Mouse (Mus musculus): ENCODE results near the gene Krt26.

The Krt26 gene

DNA sequence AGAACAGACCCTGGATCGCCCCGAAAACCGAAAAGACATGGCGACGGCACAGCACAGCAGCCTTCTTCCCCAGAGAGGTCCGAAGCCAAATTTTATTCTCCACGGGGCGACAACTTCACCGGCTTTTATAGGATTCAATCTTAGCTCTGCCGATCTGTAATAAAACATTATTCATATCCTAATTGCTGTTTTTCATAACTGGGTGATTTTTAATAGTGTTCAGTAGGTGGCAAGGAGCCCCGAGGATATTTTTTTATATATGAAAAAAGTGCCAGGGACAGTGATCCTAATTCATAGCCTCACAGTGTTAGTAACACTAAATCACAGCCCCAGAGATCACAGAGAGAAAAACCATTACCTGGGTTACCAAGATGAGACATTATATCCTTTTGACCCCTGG is at the start of gene Krt26:
TSS of gene Krt26 (minus strand) at position 101 of the 400 bp plus-strand sequence.
- no peak for DNase-seq (ENCODE audit: low spot score)

- DNase-seq (ENCODE audit: low spot score), result peak; percentile 50
Observed at GRCm38 (mm10) chr11:99385813-99386721, 48.3 kb upstream of the Krt26 start.

GRCm38 (mm10) chr11:99379568-99379967 is 41.8 kb upstream of the Krt26 start:
- DNase-seq (ENCODE audit: low spot score), result peak; percentile 52

DNA sequence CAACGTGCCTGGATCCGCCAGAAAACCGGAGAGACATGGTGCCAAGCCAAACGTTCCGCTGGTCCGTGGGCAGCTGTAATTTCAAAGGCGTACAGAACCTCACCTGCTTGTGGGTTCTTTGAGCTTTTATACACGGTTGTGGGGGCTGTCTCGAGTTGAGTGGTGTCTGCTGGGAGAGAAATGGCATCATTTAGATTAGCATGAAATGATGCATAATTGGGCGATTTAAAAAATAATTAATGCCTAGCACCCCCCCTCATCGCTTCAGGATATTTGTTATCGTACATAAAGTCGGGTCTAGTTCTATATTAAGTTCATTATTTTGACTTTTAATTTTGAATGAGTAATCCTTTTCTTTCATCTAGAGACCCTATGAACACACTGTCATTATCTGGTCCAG is 37.0 kb upstream of the Krt26 start, which contains the start of gene Krt28:
TSS of gene Krt28 (minus strand) at position 101 of the 400 bp plus-strand sequence.
- no peak for DNase-seq (ENCODE audit: low spot score)

- no peak for DNase-seq (ENCODE audit: low spot score)
Observed at GRCm38 (mm10) chr11:99369853-99370451, 32.2 kb upstream of the Krt26 start.

DNA sequence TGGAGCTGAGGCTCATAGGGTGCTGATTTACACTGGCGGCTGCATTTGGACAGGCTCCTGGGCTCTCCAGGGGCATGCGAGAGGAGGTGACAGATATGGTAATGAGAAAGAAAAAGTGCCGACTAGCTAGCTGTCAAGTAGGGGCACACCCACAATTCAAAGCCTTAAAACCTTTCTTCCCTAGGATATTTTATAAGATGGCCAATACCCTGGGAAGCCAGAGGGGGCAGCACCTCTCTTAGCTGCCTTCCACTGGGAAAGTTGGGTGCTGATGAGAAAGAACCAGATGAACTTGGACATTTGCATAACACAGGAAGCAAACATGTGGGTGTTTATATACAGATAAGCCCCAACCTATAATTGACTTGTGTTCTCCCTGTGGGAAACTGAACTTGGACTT is 31.5 kb upstream of the Krt26 start:
- no peak for DNase-seq (ENCODE audit: low spot score)

DNA sequence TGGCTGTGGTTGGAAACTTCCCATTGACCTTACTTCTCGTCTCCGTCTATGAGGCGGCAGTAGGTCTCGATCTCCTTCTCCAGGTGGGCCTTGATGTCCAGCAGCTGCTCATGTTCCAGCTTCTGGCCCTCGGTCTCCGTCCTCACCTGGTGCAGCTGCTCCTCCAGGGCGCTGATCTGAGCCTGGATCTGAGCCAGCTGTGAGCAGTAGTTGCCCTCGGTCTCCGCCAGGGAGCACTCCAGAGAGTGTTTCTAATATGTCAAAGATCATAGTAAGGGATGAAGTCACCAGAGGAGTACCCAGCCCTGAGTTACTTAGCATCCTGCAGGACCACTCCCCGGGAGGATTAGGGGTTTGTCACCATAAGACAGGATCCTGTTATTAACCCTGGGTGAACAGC is 29.0 kb upstream of the Krt26 start:
- no peak for DNase-seq (ENCODE audit: low spot score)

GRCm38 (mm10) chr11:99364412-99364811 is 26.6 kb upstream of the Krt26 start:
- peak; percentile 16 for DNase-seq (ENCODE audit: low spot score)

DNA sequence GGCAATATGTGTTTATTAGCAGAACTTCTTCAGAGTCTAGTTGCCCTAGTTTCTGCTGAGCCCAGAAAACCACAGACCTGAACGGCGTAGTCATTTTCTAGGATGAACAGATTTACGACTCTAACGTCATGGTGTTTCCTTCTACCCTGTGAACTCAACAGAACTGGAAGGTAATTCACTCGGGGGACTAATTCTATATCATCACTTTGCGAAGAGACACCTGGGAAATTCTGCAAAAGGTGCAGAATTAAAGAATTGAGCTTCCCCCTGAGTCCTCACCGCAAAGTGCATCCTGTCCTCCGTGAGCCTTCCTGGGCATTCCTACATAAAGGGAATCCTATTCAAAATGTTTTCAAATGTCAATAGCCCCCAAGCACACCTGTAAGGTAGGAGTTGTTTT is 23.7 kb upstream of the Krt26 start:
- DNase-seq (ENCODE audit: low spot score), result no peak

- DNase-seq (ENCODE audit: low spot score), result no peak
Observed at GRCm38 (mm10) chr11:99351004-99351403, 13.2 kb upstream of the Krt26 start, which contains the start of gene Krt27. Gene Krt27 (minus strand): TSS chr11:99351104.

DNA sequence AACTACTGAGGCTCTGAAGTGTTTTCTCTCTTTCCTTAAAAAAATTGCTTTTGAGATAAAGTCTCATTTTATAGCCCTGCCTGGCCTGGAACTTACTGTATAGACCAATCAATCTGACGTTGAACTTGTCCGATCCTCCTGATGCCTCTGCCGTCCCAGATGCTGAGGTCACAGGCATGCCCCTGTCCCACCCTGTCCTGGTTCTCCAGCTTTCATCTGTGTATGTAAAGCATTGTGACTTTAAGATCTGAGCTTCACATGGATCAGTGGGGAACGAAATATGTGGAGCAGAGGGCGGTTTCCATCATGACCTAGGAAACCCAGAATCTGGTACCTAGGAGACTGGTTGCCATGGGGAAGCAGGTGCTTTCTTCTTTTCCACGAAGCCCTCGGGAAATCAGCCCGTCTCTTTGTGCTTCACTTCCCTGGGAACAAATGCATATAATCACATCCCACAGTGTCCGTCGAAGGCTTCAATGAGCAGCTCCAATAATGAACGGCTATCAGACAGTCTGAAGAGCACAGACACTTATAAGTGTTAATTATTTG is 1.6 kb upstream of the Krt26 start:
- no peak for DNase-seq (ENCODE audit: low spot score)

DNA sequence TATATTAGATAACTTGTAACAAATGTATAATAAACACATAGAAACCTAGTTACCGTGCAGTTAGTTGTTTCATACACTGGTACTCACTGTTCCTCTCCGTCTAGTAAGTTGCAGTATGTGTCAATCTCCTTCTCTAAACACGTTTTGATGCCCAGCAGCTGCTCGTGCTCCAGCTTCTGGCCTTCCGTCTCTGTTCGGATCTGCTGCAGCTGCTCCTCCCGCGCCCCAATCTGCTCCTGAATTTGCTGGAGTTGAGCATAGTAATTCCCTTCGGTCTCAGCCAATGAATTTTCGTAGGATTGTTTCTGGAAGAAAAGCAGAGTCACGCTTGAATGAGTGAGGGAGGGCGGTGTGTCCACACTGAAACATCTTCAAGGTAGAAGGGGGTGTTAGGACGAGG is 4.3 kb downstream of the Krt26 start:
- no peak for DNase-seq (ENCODE audit: low spot score)

DNA sequence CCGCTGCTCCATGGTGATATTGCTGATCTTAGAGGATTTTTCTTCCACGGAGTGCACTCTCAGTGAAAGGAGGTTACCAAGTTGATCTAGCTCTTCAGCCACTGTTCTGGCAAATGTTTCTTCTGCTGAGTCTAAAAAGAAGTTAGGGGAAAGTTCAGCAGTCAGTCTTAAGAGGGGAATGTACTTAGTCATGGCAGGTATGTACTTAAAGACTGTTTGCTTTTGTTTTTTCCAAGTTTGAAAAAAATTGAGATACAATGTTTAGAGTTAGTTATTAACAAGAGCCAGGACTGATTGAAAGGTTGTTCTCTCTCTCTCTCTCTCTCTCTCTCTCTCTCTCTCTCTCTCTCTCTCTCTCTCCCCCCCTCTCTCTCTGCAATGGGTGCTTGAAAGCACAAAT is 8.1 kb downstream of the Krt26 start:
- no peak for DNase-seq (ENCODE audit: low spot score)

DNA sequence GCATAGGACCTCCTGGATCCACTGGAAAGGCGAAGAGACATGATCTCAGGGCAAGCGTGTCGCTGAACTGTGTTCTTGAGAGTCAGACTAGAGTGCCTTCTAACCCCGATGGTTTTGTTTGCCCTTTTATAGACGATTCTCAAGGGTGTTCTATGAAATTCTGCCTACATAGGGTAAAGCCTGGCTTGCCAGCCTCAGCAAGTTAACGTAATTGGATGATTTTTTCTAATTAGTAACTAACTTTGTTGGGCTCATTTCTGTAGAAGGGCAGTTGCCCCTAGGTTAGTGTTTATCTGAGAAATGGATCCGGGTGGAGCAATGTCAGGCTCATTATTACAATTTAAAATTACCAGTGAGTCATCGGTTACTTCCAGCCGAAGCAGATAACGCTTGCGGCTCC is 14.9 kb downstream of the Krt26 start, which contains the start of gene Krt25:
TSS of gene Krt25 (minus strand) at position 101 of the 400 bp plus-strand sequence.
- no peak for DNase-seq (ENCODE audit: low spot score)

- no peak for DNase-seq (ENCODE audit: low spot score)
Observed at GRCm38 (mm10) chr11:99321094-99321493, 16.7 kb downstream of the Krt26 start.

DNA sequence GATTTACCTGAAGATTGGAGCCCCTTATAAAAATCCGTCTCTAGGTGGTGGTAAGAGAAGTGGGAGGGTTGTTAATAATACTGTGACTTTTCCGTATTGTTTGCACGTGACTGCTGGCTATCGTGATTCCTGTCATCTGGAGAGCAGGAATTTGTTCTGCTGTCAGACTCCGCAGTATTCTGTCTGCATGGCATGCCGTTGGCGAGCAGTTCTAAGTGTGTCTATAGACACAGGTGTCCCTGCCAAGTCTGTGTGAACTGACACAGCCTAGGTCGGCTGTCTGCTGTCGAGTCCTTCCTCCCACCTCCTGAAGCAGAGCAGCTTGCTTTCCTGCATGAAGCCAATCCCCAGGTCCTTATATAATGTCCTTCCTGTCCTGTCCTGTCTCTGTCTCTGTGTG is 18.6 kb downstream of the Krt26 start:
- no peak for DNase-seq (ENCODE audit: low spot score)

DNA sequence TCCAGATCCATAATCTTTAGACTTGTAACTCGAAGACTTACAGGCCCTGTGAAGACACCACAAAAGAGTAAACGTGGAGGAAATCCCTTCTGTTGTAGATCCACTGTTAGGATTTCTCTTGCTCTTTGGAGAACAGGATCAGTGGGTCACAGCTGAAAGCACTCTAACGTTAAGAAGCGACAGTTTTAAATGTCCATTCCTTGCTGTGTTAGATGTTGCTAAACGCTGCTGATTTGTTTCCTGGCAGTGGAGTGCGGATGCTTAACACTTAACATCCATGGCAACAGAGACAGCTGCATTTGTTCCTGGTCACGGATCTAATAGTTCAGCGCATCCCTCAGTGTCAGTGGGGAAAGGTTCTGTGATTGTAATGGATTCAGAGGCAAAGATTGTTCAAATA is 21.2 kb downstream of the Krt26 start:
- no peak for DNase-seq (ENCODE audit: low spot score)

DNA sequence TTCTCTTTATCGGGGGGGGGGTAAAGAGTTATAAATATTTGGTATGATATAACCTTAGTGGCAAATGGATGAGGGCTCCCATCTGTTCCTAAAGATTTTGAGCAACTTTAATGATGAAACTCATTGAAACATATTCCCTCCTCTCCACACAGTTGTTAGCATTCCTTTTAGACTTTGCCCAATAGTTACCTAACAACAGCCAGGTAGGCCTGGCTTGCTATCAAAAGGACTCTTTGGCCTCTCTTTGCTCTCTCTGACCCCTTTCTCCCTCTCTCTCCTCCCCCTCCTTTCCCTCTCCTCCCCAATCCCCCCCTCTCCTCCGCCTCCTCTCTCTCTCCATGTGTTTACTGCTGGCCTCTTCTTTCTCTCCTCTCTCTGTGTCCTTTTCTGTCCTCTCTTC is 23.2 kb downstream of the Krt26 start:
- DNase-seq (ENCODE audit: low spot score), result no peak

DNA sequence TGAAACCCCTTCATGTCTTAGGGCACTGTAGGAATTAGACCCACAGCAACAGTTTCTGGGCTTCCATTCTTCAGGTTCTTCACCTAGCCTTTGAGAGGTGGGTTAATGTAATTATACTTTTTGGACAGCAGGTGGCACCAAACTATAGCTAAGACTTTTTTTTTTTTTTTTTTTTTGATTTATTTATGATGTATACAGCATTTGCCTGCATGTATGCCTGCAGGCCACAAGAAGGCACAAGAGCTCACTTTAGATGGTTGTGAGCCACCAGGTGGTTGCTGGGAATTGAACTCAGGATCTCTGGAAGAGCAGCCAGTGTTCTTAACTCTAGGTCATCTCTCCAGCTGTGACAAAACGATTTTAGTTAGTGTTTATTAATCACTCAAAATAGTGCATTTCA is 26.9 kb downstream of the Krt26 start:
- peak; percentile 27 for DNase-seq (ENCODE audit: low spot score)

GRCm38 (mm10) chr11:99307579-99307978 is 30.2 kb downstream of the Krt26 start:
- DNase-seq (ENCODE audit: low spot score), result peak; percentile 34

- DNase-seq (ENCODE audit: low spot score), result no peak
Observed at GRCm38 (mm10) chr11:99295039-99295438, 42.7 kb downstream of the Krt26 start.

- no peak for DNase-seq (ENCODE audit: low spot score)
Observed at GRCm38 (mm10) chr11:99292846-99293245, 44.9 kb downstream of the Krt26 start.

DNA sequence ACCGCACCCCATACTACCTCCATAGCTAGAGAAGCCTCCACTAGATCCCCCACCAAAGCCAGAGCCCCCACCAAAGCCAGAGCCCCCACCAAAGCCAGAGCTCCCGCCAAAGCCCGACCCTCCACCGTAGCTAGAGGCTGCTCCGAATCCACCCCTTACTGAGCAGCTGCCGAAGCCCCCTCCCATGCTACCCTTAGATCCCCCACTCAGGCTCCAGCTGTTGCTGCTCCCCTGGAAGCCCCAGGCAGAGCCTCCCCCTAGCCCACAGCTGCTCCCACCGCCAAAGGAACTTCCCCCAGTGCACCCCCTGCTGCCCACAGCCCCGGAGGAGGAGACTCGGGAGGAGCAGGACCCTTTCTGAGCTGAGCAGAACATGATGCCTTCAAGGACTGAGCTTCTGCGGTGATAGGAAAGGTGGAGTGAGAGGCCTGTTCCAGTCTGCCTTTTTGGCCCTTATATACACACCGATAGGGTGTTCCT is 52.9 kb downstream of the Krt26 start, which contains the start of gene Krt24:
TSS of gene Krt24 (minus strand) at position 430 of the 480 bp plus-strand sequence.
- no peak for DNase-seq (ENCODE audit: low spot score)

Measured in c-Kit-positive CD71-positive TER-119-positive erythroid progenitor cells, embryonic 14.5 days (primary cell).